Mouse (Mus musculus) thymus, postnatal 4 days (tissue): Measurements from ENCODE around the gene Chaf1a.

Experiments
- DNase-seq: peaks from one replicate; pipeline ENCODE4 v3.0.0; 2021

Chaf1a gene

GRCm38 (mm10) chr17:56119981-56120880, 80.0 kb downstream of the Chaf1a start:
- no peak for DNase-seq

- no peak for DNase-seq
Observed at GRCm38 (mm10) chr17:56121826-56122225, 81.6 kb downstream of the Chaf1a start, which contains the start of gene Lrg1. TSS of gene Lrg1 (minus strand) at chr17:56122001.
